Mouse (Mus musculus) lung, postnatal 14 days (tissue): ENCODE results near the gene Gdi1.
A peak's percentile ranks its signal among the peaks of the same experiment; 100 is the strongest.

Experiments
- DNase-seq: peaks from one replicate; pipeline ENCODE4 v3.0.0; 2021

Gene Gdi1

GRCm38 (mm10) chrX:74304867-74305700, at the start of gene Gdi1:
TSS of gene Gdi1 (plus strand) at chrX:74304998.
- DNase-seq: peak; percentile 74

GRCm38 (mm10) chrX:74257746-74258145, 47.1 kb upstream of the Gdi1 start:
- no peak for DNase-seq

- DNase-seq: no peak
Measured at GRCm38 (mm10) chrX:74269736-74270061, 35.1 kb upstream of the Gdi1 start.

- DNase-seq: peak; percentile 89
Measured at GRCm38 (mm10) chrX:74270062-74270901, 34.5 kb upstream of the Gdi1 start, which contains the start of gene Rpl10. TSS of gene Rpl10 (plus strand) at chrX:74270812.

- peak; percentile 17 for DNase-seq
Measured at GRCm38 (mm10) chrX:74270902-74271551, 33.8 kb upstream of the Gdi1 start.

GRCm38 (mm10) chrX:74273422-74274322, 31.1 kb upstream of the Gdi1 start:
- no peak for DNase-seq

- DNase-seq: no peak
Measured at GRCm38 (mm10) chrX:74277916-74278315, 26.9 kb upstream of the Gdi1 start.

GRCm38 (mm10) chrX:74281041-74281731, 23.6 kb upstream of the Gdi1 start:
- no peak for DNase-seq

GRCm38 (mm10) chrX:74281732-74282394, 22.9 kb upstream of the Gdi1 start, which contains the start of the genes Taz and Dnase1l1:
TSS of gene Taz (plus strand) at chrX:74281912.
TSS of gene Dnase1l1 (minus strand) at chrX:74282337.
- DNase-seq: peak; percentile 80

GRCm38 (mm10) chrX:74282395-74283091, 22.3 kb upstream of the Gdi1 start:
- peak; percentile 86 for DNase-seq

GRCm38 (mm10) chrX:74283092-74283437, 21.7 kb upstream of the Gdi1 start:
- DNase-seq: no peak

GRCm38 (mm10) chrX:74293431-74293830, 11.4 kb upstream of the Gdi1 start:
- no peak for DNase-seq

GRCm38 (mm10) chrX:74296538-74297448, 8.0 kb upstream of the Gdi1 start, which contains the start of gene Atp6ap1:
TSS of gene Atp6ap1 (plus strand) at chrX:74297097.
- DNase-seq: peak; percentile 94

- no peak for DNase-seq
Measured at GRCm38 (mm10) chrX:74298348-74298747, 6.5 kb upstream of the Gdi1 start.

GRCm38 (mm10) chrX:74299721-74300120, 5.1 kb upstream of the Gdi1 start:
- DNase-seq: no peak

GRCm38 (mm10) chrX:74312540-74313464, 8.0 kb downstream of the Gdi1 start, which contains the start of gene Fam50a:
TSS of gene Fam50a (plus strand) at chrX:74313033.
- DNase-seq: peak; percentile 86

GRCm38 (mm10) chrX:74328725-74329161, 23.9 kb downstream of the Gdi1 start, which contains the start of gene Plxna3:
TSS of gene Plxna3 (plus strand) at chrX:74329066.
- peak; percentile 67 for DNase-seq

- no peak for DNase-seq
Measured at GRCm38 (mm10) chrX:74329215-74329671, 24.4 kb downstream of the Gdi1 start.
